Mouse (Mus musculus) urinary bladder, adult 2 months (tissue): ENCODE results near the gene Gsk3a. TPM values are rescaled to one million over a fixed set of nuclear protein-coding genes. Genes with fewer than 3 reads are reported as not detected.

Experiments
- DNase-seq: peaks from one replicate; pipeline ENCODE4 v3.0.0; 2022; ENCODE audit warnings: low spot score
- polyA plus RNA-seq: library from polyadenylated mRNA; depleted of rRNA; stranded (reverse); fragments of >200 nt; gene quantifications from 2 replicates; pipeline ENCODE4 v1.2.3, GENCODE M21; 2012

Gene Gsk3a
- polyA plus RNA-seq, 1 experiment: 83.3 TPM

DNA sequence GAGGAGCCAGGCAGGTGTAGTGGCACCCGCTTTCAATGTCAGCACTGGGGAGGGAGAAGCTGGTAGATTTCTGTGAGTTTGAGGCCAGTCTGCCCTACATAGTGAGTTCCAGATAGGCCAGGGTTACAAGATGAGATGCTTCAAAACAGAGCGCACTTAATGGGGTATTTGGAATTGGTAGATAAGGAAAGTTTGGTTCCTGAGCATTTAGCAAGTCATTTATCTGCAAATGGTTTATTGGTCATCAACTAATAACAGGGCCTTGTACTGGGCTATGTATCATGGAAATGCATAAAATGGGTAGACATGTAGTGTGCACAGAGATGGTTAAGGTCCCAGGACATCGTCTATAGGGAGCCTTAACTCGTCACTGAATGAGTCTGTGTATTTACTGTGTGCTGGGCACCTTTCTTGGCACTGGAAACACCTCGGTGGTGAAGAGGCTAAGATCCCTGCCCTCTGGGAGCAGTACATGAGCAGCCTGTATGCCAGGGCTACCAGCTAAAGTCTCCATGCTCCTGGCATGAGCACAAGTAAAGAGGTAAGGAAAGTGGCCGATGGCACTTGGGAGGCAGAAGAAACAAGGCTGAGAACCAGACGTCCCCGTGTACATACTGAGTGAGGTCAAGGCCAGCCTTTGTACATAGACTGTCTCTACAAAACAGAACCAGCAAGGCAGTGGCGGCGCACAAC, 15.2 kb downstream of the Gsk3a start:
- no peak for DNase-seq

DNA sequence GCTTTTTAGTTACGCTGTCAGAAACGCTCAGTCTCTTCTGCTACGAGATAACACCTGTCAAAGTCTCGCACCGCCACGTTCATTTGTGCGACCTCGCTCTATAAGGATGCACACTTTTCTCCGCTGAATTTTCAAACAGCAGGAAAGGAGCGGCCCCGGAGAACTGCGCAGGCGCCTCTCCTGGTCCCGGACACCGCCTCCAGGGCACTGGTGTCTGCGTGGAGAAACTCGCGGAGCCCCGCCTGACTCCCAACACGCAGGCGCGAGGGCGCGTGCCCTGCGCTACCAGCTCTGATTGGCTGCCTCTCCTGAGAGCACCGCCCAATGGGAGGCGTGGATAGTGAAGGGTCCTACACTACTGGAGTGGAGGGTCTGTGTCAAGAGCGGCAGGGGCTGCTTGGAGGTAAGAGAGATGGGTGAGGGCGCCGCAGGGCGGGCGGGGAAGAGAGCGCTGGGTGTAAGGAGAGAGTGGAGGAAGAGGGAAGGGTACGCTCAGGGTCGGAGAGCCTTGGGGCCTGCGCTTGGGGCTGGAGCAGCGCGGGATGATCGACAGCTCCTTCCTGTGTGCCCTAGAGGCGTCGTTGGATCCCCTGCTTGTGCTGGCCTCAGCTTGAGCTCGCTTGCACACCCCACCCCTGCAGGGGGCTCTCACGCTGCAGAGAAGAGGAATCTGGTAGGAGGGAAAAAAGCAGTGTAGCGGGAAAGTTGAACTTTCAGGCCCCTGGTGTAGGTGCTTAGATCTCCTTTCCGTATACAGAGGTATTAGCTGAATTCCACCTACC, 16.4 kb downstream of the Gsk3a start, which contains the start of gene Zfp526:
Gene Zfp526 (plus strand): TSS at position 324 of the 782 bp plus-strand sequence.
- peak; percentile 91 for DNase-seq

DNA sequence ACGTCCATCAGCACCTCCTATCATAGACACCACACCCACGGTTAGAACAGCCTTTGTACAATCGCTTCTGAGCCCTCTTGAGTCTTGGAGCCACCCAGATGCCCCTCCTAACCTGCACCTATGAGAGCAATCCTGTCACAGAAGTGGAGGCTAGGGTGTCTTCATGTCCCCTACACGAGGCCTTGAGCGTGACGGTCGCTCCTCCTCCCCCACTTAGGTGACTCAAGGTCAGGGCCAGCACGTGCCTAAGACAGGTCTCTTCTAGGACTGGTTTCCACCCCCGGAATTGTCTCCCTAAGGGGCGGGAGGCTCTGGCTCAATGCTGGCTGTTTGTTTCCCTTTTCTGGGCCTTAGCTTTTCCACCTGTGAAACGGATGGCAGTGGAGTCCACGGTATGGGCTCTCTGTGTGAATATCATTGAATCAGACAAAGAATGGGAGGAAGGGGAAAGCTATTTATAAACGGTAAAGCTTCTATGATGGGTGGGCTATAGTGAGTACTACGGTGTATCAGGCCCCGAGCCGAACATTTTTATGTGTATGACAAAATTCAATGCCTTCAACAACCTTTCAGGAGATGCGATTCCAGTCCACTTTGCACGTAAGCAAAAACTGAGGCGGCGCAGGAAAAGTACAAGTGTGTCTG, 17.1 kb downstream of the Gsk3a start, which contains the start of gene Dedd2:
Gene Dedd2 (minus strand): TSS at position 159 of the 645 bp plus-strand sequence.
- no peak for DNase-seq

DNA sequence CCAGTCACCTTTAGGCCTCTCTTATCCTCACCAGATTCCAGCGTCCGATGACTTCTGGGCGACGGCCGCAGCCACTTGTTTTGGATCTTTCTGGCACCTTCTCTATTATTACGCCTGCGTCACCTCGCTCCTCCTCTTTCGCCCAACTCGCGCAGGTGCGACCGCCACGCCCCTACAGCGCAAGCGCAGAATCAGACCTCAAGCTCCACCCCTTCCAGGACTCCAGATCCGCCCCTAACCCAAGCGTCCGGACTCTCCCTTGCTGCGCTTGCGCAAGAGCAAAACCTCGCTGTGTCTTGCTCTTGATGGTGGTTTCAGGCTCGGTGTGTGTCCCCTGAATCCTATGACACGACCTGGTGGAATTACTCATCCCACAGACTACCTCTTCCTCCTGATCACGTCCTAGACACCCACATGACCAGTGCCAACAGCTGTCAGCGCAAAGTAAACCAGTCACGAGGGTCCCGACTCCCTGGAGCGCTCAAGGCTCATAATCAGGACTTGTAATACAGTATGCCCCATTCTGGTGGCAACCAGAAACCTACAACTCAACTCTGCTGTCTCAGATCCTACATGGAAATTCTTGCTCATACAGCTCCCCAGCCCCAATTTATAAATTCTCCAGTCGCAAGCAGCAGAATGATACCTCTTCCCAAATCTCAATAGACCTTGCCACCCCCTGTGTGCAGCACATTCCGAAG, 17.7 kb downstream of the Gsk3a start:
- DNase-seq: peak; percentile 90

DNA sequence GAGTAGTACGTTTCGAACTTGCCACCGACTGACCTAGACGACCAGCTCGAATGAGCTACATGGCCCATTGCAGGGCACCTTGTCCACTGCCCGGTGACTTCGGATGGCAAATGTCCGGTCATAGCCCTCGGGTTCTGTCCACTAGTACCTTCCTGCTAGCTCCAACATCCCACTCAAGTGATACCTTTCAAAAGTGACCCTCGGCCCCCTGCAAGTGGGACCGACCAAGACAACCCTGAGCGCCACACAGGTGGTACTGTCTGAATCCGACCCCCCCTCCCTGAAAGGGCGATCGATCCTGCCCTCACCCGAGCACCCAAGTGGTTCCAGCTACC, 18.3 kb downstream of the Gsk3a start:
- DNase-seq: no peak

DNA sequence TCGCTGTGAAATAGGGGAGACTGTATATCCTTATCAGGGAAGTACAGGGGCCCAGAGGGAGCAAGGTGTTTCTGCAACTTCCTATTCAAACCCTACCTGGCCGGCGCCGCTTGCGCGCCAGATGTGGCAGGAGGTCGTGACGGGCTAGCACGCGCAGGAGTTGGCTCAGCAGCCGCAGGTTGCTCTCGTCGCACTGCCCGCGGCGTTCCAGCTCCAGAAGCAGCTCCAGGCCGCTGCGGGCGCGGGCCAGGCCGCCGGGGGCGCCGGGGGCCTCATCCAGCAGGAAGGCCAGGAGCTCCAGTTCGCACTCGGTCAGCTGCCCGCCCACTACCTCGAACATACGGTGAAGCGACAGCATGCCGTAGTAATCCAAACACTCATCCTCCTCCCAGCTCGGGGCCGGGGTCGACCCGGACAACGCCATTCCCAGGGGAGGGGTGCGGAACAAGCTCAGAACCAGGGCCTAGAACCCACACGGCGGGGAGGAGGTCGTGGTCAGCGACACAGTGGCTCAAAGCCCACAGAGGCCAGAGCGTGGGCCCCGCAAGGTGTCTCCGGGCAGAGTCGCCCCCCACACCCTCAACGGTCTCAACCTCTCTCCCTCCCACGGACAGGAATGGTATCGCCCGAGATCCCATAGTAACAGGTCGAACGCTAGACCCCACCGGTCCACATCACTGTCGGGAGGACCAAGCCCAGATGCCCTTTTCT, 18.8 kb downstream of the Gsk3a start:
- peak; percentile 53 for DNase-seq

DNA sequence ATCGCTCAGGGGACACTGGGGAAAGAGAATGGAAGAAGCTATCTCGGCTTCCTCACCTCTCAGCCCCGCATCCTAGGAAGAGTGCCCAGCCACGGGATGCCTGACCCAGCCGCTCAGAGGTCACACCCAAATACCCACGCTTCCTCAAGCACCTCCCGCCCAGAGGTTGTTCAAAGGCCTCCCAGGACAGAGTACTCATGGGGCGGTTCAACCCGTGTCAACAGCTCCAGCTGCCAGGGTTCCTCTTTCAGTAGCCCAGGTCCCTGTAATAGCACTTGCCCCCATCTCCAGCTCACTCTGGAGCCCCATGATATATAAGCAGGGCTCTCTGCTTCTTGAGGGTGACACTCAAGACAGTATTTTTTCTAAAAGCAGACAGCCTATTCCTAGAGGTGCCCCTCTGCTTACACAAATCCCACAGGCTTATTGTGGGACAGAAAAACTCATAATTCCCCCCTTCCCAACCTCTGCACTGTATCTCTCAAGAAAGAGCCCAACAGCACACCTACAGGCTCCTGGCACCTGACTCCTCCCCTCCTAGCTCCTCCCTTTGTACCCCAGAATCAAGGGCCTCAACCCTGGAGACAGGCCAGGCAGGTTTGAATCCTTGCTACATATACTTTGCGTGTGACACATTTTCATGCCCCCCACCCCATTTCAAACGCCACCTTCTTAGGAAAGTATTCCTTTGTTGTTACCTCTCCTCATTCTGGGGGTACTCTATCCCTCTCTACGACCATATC, 19.8 kb downstream of the Gsk3a start:
- DNase-seq: no peak

DNA sequence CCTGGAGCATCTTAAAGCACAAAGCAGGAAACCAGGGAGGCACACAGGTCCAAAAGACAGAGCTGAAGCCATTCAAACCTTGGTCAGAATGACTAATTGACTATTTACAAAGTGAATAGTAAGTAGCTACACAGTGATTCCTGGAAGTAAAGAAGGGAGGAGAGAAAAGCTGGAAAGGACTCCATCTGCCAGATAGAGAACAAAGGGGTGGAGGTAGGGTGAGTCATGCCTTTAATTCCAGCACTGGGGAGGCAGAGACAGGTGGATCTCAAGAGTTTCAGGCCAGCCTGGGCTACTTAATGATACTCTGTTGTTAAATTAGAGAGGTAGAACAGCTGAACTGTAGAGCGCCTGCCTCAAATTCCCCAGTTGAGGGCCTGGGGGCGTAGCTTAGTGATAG, 23.5 kb downstream of the Gsk3a start:
- no peak for DNase-seq

DNA sequence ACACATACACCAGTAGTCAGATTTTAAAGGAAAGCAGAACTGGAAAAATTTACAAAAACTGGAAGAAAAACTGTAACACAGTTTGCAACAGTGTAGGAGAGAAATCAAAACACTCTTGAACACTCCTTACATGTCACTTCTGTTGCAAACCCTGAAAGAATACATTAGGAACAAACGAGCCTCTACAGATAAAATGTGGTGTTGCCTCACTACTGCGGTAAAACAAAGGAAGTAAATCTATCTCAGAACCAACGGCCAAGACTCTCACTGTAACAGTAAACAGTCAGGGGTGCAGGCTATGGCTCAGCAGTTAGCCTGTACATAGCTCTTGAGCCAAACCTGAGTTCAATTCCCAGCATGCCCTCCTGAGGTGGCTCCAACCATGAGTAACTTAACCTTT, 24.6 kb downstream of the Gsk3a start:
- no peak for DNase-seq

DNA sequence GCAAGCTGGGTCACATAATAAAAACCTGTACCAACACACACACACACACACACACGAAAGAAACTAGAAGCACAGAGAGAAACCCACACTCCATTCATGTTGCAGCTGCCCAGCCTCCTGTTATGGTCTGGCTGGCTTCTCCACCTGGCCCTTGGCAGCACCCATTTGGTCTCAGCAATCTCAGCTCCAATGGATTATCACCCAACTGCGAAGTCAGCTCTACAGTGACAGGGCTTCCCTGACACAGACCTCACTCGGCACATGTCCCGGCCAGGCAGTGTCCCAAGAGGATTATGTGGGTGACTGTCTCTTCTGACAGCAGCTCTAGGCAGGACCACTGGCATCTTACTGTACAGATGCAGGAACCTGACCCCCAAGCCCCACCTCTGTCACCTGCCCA, 27.2 kb downstream of the Gsk3a start:
- no peak for DNase-seq

DNA sequence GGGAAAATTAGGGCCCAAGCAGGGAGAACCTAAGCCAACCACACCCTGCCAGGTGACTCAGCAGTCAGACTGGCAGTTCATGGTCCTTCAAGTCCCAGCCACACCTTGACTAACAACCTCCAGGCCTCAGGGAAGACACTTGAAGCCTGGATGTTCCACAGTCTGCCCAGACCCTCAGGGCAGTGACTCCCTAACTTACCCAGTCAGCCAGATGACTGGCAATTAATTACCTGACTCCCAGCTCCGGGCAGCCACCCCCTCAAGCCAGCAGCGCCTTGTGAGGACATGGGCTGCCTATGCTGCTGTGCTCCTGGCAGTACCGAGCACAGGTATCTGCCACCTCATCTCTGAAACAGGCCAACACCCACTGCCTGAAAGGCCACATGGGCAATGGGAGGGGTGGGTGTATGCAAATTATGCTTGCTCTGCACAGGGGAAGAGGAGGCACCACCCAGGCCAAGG, 28.5 kb downstream of the Gsk3a start:
- DNase-seq: no peak

DNA sequence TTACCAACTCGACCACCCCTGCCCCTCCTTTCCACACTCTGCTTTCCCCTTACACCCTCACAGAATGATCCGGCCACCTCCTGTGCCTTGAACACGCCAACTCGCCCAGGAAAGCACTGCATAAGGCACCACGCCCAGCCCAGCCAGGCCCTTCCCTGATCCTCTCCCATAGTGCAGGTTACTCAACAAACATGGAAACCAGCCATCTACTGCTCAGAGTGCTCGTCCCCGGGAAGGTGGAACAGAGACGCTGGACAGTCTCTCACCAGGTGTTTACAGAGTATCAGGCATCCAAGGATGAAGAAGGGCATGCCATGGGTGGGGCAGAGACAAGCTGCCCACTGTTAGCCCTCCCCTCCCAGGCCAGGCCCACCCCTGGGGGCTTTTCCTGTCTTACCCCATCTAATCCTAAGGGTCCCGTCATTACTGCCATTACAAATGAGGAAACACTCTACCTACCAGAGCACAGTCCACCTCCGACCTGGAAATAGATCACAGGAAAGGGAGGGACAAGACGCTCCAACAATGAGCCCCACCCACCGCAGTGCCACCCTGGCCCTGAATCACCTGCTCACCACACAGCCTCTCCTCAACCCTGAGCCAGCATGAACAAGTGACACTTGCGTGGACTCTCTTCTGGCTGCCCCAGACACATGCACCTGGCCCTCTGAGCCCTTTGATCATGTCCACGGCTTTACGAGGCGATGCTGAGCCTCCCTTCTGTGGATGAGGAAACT, 31.4 kb downstream of the Gsk3a start:
- DNase-seq: no peak

DNA sequence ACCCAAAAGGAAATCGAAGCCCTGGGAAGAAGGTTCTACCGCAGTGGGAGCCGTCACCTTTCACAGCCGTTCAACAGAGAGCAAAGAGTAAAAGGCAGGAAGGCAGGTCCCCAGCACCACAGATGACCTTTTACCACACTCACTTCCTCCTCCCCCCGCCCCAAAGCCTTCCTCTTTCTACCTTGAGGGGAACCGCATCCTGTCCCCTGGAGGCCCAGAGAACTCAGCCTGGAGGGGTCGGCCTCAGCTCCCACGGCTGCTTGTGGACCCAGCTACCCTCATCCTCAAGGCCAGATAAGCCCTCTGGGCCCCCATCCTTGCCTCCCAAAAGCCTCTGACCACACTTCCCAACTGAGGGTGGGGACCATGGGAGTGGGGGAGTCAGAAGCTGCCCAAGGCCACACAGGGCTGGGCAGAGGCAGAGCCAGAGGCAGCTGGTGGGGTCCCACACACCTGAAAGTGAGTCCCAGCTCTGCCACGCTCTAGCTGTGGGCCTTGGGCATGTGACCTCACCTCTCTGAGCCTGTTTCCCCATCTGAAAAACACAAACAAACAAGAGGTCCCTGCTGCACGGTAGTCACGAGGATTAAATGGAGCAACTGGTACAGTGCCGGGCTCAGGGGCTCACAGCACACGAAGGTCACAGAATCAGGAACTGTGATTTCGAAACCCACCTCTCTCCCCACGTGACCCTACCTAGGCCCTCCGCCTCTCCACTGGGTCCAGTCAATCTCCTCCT, 32.1 kb downstream of the Gsk3a start:
- DNase-seq: no peak

DNA sequence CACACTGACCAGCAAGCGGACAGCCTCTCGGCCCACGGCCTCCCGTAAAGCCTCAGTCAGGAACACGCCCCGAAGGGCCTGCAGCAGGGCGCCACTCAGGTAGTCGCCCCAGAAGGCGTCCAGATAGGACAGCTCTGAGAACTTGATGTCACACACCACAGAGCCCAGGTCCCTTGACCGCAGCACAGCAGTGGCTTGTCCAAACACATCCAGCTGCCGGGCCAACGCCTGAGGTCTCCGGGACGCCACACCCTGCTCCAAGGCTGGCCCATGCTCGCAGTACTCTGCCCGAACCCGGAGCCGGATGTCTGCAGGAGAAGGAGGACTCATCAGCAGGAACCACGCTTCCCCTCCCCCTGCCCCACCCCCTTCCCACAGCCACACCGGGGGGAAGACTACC, 34.0 kb downstream of the Gsk3a start:
- no peak for DNase-seq

DNA sequence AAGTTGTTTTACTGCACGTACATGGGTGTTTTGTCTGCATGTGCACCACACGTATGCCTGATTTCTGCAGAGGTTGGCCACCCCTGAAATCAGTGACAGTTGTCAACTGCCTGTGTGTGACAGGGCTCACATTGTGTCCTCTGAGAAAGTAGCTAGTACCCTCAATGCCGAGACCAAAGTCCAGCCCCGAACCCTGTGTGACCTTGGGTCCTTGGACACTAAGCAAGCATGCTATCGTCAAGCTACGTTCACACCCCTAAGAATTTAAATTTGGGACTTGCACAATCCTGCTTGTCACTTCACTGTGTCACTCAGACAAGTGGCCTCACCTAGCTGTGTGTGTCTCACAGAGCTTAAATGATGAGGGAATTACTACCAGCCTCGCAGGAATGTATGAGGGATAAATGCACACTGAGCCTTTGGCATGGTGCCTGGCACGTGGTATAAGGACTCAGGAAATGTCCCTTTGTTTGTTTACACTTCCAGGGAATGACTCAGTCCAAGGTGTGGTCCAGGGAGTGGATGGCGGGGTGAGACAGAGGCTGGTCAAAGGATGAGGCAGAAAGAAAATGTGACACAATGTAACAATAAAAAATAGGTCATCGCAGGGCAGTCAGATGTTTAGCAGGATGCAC, 40.1 kb downstream of the Gsk3a start:
- no peak for DNase-seq

DNA sequence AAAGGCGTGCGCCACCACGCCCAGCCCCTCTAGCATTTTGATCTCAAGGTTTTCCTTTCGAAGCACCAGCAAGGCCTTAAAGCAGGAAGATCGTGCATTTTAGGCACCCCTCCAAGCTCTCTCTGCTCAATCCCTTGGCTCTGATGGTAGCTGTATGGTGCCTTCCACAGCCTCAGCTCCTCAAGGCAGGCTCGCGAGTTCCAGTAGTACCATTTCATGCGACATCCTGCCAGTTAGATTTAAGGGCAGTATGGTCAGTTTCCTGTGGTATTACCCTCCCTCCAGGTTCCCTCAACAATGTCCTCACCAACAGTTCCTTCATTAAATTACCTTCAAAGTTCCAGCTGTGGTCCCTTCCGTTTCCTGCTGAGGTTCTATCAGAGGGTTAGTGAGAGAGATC, 41.5 kb downstream of the Gsk3a start:
- DNase-seq: no peak

DNA sequence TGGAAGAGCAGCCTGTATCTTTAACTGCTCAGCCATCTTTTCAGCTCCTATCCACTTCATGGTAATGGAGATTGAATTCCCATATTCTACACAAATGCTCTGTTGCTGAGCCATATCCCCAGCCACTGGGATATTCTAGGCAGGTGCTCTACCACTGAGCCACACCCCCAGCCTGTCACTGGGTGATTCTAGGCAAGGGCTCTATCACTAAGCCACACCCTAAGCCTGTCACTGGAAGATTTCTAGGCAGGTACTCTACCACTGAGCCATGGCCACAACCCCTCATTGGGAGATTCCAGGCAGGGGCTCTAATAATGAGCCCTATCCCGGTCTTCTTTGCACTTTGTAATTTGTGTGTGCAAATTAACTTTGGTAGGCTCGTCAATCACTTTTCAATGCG, 42.5 kb downstream of the Gsk3a start:
- DNase-seq: no peak

DNA sequence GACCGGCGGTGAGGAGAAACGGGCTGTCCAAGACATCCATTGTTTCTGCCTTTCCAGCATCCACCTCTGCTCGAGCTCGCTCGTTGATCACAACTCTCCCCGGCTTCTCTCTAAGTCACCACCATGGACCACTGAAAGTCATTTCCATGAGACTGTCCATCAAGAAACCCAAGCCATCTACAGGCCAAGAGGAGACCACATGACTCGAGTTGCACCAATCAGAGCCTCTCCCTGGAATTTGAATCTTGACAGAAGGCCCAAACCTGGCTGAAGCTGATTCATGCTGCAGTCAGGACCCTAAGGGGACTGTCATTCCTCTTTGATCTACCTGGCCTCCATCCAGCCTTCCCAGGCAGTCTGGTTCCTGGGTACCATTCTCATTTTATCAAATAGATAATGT, 45.5 kb downstream of the Gsk3a start:
- DNase-seq: no peak

DNA sequence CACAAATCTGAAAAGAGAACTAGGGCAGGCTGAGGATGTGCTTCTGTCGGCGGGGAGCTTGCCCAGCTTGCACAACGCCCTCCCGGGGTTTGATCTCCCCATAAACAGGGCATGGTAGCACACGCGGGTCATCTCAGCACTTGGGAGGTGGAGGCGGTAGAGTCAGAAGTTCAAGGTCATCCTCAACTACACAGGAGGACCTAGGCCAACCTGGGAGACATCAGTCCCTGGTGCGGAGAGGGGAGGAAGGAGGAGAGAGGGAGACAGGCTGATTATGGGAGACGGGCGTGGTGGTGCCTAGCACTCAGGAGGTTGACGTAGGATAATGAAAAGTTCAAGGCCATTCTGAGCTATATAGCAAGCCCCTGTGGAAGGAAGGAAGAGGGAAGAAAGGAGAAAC, 46.8 kb downstream of the Gsk3a start:
- DNase-seq: no peak
